Mouse (Mus musculus) adrenal gland, postnatal 25 days (tissue): ENCODE results near the gene Megf6. TPM values are rescaled to one million over a fixed set of nuclear protein-coding genes. Genes with fewer than 3 reads are reported as not detected.
A peak's percentile ranks its signal among the peaks of the same experiment; 100 is the strongest.

Experiments
- DNase-seq: peaks from one replicate; pipeline ENCODE4 v3.0.0; 2021; ENCODE audit warnings: mixed read lengths
- long read RNA-seq: library from polyadenylated mRNA; stranded (forward); transcript quantifications from one replicate; pipeline ENCODE4 v2.0.0, GENCODE M21; 2021
- total RNA-seq: library from RNA; stranded (reverse); gene quantifications from 2 replicates; pipeline ENCODE4 v1.2.3, GENCODE M21; 2021

Gene Megf6
- 1.9 and 2.2 TPM in 2 replicates for total RNA-seq
- long read RNA-seq, full-length matches to known transcripts = 2 of 2 reads
- long read RNA-seq, partial matches to known transcripts = 0 of 2 reads
- long read RNA-seq, other reads (novel, unspliced or antisense) = 0 of 2 reads

DNA sequence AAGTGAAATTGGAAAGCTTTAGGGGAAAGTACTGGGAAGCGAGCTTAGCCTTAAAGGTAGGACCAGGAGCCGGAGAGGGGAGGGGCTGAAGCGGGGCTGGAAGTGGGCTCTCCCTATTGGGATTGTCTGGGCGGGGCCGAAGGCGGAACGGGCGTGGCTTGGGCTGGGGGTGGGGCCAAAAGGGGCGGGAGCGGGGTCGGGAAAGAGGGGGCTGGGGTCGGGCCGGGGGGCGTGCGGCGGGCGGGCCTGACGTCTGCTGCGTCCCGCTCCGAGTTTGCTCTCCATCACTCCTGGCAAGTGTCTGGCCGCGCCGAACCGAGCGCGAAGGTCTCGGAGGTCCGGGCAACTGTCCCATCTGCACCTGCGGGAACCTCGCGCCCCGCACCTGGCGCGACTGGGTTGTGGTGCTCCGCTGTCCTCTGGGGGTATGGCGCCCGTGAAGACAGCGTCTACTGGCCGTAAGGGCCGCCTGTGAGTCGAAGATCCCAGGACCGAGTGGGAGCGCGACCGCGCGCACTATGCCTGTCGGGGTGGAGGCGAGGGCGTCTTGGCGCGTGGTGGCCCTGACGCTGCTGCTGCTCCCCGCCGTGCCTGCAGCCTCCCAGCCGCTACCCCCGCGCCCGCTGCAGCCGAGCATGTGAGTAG lies at the start of gene Megf6:
Gene Megf6, plus strand, starts transcription at position 225 of the 645 bp plus-strand sequence.
- DNase-seq = no peak

DNA sequence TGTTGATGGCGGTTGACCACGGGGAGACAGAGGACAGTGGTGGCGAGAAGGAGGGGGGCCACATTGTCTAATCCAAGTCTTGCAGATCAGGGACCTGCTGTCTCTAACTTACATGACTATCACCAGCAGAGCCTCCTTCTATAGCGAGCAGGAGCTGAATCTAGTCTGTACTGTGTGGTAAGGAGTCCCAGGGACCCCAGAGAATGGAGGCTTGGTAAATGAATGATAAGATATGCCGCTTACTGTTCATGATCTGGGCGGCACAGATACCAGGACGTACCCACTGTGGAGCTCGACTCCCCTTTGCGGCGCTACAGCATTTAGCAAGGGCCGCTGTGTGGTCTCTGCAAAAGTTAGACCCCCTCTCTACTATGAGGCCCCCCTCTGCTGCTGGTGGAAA lies 48.7 kb upstream of the Megf6 start:
- no peak for DNase-seq

DNA sequence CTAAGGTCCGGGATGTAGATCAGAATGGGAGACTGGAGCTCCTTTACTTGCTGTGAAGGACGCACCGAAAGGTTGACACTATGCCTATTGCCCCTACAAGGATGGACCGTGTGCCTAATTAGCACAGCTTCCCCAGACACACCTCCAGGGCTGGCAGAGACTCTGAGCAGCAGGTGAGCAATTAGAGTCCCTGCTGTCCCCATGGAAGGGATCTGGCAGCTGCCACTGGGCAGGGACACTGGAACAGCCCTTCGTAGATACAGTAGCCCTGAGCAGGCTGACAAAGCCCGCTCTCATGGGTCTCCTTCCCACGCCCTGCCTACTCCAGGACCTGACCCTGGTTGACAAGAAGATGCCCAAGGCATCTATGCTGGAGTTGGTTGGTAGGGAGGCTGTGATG lies 48.2 kb upstream of the Megf6 start:
- no peak for DNase-seq

DNA sequence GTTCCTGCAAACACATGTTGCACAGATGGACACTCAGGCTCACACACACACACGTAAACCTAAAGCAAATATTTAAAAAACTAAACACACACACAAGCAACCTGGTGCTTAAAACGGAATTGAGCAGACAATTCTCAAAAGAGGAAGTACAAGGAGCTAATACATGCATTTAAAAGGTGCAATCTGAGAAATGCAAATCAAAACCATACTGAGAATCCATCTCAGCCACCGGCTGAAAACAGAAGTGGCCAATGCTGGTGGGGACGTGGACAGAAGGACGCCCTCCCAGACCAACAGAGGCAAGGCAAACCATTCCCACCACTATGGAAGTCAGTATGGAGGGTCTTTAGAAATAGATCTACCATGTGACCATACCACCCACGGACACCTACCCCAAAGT lies 47.0 kb upstream of the Megf6 start:
- DNase-seq = no peak

DNA sequence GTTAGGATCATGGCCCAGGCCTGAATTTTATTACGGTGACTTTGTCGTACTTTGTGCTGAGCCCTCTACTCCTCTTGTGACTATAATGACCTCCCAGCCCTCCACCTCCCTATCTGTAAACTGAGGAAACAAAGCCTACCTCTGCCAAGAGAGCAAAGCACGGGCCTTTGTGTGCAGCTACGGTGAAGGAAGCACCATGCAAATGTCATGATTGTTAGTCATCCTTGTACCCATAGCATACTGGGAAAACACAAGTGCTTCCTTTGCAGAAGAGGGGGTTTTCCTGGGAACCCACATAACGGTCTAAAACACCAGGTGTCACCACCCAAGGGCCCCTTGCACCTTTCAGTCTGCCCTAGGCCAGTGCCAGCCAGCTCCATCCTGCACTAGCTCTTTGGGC lies 45.3 kb upstream of the Megf6 start:
- DNase-seq = no peak

DNA sequence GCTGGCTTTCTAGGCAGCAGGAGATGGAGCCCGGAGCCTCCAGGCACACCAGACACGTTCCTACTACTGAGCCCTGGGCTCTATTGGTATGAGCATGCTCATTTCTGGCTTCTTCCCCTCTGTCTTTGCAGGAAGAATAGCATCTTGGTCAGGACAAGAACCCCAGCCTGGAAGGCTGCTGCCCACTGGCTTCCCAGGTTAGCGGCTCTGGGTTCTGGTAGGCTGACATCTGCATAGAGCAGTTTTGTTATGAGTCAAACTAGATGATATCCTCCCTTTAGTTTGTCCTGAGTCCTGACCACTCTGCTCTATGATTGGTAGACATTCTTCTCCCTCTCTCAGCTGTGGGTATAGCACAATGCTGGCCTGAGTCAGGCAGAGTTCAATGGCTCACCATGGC lies 43.3 kb upstream of the Megf6 start:
- no peak for DNase-seq

DNA sequence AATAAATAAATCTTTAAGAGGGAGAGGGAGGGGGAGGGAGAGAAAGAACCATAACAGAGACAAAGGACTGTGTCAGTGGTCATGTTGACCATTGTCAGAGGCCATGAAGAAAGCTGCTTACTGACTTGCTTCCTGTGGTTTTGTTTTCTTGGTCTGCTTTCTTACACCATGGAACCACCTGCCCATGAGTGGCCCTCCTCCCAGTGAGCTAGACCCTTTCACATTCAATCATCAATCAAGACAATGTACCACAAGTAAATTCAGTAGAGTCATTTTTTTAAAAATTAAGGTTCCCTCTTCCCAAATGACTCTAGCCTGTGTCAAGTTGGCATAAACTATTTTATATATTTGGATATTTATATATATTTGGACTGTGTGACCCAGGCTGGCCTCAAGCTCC lies 40.6 kb upstream of the Megf6 start:
- DNase-seq = no peak

DNA sequence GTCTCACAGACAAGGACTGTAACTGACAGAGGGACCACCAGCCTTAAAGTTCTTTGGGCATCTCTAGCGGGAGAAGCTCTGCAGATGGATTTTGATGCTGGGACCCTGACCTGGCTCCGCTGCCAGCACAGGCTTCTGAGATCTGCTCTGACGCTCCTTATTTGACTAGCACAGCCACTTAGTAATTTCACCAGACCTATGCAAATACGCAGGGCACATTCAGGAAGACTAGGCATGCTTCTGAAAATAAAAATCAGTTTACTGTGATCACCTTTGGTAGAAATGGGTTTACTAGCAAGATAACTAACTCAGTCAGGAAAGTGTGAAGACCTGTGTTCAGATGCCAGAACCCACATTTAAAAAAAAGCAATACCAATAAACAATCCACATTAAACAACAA lies 38.6 kb upstream of the Megf6 start:
- DNase-seq = no peak

DNA sequence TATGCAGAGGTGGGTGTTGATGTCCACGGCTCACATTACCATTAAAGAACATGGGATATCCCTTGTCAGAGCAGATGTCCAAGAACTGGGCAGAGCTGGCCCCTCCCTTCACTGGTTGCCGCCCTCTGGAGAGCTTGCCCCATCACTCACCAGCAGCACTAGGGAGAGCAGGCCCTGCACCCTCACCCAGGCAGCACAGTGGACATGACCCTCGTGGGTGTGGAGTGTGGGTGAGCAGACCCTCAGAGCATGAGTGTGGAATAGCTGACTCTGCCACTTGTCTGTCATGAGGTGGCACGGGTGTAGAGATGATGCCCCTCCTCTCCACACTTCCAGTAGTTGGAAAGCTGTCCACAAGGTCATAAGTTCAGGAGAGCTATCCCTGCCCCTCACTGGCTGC lies 35.7 kb upstream of the Megf6 start:
- DNase-seq = no peak

DNA sequence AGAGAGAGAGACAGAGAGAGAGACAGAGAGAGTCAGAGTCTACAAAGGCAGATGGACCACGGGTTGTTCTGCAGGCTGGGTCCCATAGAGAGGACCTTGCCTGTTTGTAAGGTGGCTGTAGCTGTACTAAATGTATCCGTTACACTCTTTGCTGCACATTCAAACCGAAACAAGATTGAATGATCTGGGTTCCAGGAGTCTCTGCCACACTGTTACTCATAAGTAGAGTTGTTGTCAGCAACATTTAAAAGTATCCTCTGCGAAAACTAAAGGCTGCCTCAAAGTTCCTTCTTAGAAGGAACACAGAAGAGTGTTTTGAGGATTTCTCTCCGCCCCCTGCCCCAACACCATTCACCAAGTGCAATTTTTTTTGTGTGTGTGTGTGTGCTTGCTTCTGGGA lies 33.4 kb upstream of the Megf6 start:
- no peak for DNase-seq

DNA sequence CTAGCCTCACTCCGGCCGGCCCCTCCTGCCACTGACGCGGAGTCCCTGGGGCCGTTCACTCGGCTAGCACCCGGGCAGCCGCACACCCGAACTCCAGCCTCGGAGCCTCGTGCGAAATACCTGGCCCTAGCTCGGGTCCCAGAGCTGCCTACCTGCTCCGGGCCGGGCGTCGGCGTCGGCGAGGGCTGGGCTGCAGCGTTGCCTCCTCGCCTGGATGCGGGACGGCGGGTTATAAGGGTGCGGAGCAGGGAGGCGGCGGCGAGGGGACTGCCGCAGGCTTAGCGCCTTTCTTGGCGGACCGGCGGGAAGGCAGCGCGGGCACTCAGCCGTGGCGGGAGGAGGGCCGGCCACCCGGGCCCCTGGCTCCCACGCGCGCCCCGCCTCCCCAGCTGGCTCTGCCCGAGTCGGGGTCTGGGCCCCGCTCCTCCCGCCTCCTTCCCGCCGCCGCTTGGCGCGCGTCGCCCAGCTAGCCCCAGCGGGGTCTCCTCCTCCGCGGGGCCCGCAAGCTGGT lies 30.8 kb upstream of the Megf6 start:
- DNase-seq = peak; percentile 12

DNA sequence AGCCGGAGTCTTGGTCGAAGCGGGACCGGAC lies 30.5 kb upstream of the Megf6 start, which contains the start of gene Trp73:
Gene Trp73, minus strand, starts transcription at position 27 of the 31 bp plus-strand sequence.
- no peak for DNase-seq

DNA sequence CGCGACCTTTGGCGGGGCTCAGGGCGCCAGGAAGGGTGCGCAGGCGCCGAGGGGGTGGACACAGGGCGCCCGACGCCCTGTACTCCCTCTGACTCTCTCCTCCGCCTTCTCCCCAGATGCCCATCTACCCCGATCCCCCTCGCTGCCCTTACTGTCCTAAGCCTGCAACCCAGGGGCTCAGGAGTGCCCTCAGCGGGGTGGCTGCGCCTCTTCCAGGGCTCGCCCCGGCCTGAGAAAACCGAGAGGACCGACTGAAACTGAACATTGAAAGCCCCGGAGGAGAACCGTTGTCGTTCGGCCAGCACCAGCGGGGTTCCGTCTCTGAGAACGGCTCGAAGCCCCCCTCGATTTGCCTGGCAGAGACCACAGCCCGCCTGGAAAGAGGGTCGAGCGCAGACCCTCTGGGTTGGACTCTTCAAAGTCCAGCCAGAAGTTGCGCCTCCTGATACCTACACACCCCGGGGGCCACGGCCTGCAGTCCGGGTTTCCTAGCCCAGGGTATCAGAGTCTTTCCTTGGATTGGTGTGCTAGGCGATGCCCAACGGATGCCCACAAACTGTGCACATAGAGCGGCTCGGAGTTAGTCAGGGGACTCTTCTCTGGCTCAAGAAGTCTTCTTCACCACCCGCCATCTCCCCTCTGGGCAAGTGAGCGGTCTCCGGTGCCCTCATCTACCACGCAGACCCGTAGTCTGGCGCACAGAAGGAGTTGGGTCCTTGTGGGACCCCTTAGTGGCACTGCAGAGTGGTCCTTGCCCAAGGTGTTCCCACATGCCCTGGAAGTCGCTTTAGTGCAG lies 30.1 kb upstream of the Megf6 start:
- no peak for DNase-seq

DNA sequence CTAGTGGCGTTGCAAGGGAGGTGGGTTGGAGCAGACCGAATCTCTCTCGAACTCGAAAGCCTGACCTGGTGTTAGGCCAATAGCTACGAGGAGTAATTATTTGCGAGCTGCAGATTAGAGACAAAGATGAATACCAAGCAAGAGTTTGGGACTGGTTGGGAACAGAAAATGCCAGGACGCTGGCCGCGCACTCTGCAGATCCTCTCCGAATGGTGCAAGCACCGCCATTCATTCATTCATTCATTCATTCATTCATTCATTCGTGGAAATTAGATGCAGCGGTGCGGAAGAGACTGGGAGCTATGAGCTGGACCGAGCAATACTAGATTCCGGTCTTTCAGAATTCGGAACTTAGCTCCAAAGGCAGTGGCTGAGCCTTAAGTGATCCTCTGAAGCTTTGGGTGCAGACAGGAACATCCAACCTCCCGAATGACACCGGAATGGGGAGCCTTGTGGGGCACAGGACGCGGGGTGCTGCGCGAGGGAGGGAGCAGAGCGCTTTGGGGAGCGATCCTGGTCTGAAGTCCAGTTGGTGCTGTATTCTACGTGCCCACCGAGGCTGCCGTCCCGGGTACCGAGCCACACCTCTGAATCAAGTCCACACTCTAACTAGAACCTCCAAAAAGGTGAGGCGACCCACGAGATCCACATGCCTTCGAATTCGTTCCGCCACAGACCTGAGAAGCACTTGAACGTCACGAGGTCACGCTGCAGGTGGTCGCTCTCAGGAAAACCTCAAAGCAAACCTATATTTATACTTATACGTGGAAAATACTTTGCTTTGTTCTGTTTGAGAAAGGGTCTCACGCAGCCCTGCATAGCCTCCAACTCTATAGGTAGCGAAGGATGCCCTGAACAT lies 29.3 kb upstream of the Megf6 start:
- DNase-seq = no peak

DNA sequence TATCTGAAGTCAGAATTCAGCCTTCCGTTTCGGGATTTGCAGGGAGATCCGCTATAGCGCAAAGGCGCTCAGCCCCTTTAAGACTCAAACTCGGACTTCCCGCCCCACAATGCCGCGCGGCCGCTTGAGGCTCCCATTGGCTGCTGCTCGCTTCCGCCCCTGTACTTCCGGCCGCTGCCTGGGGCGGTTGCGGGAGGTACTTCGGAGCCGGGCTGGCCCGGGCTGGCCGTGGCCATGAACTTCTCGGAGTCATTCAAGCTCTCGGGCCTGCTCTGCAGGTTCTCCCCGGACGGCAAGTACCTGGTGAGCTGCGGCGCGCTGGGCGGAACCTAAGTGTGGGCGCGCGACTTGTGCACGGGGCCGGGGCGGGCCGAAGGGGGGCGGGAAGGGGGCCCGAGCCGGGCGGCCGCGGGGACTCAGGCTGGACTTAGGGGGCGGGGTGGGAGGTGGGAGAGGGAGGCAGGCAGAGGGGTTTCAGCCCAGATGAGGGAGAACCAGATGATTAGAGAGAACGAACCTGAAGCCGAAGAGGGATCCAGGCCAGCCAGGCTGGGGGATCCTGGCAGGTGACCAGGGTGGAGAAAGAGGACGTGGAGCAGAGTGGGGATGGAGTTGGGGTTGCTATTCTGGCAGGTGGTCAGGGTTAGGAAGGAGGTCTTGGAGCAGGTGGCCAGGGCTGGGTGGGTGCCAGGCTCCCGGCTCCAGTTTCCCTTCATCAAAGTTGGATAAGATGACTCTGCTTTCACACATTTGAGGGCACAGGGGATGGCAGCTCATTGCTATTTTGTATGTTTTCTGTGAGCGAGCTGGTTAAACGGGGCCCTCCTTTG lies 28.1 kb upstream of the Megf6 start, which contains the start of gene Wrap73:
Gene Wrap73, plus strand, starts transcription at position 162 of the 830 bp plus-strand sequence.
- peak; percentile 92 for DNase-seq

DNA sequence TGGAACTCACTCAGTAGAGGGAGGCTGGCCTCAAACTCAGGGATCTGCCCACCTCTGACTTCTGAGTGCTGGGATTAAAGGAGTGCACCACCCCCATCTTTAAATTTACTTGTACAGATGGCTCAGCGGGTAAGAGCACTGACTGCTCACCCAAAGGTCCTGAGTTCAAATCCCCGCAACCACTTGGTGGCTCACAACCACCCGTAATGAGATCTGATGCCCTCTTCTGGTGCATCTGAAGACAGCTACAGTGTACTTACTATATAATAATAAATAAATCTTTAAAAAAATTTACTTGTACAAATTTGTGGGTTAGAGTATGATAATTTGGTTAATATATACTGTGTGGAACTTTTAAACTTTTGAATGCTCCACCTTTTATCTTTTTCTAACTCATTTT lies 25.8 kb upstream of the Megf6 start:
- DNase-seq = no peak

DNA sequence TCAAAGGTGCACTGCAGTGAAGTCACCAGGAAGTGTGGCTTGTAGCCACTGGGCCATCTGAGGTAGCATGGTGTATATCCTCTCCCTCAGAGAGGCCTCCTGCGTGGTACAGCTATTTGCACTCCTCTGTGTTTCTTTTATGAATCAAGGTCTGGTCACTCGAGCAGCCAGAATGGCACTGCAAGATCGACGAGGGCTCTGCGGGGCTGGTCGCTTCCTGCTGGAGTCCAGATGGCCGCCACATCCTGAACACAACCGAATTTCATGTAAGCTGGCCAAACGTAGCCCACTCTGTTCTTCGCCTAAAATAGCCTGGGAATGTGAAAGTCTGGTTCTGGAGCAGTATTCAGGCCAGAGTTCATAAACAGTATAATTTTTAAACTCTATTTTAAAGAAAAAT lies 24.2 kb upstream of the Megf6 start:
- DNase-seq = no peak

DNA sequence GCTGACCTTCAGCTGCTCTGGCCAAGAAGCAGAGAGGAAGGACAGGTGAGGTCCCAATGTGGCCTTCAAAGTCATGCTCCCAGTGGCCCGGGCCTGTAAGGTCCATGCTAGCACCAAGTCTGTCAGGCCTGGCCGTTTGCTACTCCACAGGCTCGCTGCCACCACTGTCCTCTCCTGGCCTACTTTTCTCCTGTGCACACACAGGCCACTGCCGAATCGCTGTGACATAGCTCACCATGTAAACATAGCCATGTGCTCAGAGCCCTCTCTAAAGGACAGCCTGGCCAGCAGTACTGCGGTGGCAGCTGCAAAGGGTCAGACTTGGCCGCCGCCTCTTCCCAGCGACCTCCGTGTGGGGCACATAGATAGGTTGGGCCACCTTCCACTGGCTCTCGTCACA lies 16.4 kb upstream of the Megf6 start:
- DNase-seq = no peak

DNA sequence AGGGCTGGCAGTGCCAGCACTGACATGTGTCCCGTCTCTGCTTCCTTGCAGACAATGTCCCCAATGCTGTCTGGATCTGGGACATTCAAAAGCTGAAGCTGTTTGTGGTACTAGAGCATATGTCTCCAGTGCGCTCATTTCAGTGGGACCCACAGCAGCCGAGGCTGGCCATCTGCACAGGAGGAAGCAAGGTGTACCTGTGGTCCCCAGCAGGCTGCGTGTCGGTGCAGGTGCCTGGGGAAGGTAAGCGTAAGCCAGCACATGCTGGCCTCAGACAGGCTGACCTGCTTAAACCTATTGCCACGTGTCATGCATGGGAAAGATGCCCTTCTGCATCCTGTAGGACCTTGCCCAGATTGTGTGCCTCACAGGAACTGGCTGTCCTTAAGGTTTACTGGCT lies 14.5 kb upstream of the Megf6 start:
- DNase-seq = no peak

DNA sequence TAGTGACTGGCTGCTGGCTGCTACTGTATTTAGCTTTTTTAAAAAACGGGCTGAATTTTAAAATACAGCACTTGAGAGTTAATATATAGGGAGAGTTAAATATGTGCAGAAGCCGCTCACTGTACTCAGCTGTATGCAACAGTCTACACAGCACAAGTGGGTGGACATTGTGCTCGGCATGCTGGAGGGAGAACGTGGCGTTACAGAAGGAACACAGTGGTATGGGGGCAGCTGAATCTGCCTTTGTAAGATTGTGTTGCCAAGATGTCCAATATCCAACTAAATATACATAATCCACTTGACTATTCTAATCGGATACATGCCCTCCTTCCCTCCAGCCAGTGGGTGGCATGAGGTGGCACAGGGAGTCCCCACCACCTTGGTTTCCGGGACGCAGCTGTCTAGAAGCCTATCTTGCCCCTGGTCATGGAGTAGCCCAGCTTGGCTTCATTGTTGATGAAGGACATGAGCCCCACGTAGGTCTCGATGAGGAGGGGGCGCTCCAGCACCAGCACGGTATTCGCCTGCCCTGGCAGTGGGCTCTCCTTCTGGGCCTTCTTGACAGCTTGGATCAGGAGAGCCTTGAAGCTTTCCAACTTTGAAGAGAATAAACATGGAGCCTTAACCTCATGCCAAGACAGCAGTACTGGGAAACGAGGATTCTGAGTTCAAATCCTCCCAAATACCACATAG lies 12.4 kb upstream of the Megf6 start:
- no peak for DNase-seq

DNA sequence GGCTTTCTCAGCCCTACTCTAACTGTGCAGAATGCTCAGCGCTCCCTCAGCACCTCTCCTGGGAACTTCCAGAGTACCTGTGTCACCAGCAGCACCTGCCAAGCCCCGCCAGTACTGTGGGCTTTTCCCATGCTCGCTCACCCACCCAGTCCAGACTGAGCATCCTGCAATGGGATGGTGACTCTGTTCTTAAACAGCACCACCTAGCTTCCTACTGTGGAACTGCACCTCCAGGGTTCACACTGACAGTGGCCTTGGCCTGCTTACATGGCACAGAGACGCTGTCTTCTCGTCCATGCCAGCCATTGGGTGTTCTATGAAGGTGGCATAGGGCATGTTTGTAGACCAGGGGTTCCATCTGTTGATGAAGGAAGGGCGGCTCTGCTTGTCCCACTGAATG lies 11.5 kb upstream of the Megf6 start:
- peak; percentile 74 for DNase-seq
